Mouse (Mus musculus): ENCODE results near the gene Ugt1a6b. TPM values are rescaled to one million over a fixed set of nuclear protein-coding genes. Genes with fewer than 3 reads are reported as not detected.
"Not testable (repeated sequence)": the region's sequence is repeated elsewhere in the genome, so short reads cannot be mapped to it uniquely, and the experiment has no call there.

Ugt1a6b gene
- polyA plus RNA-seq, 1 experiment from 2014 or later = 4.2 TPM

GRCm38 (mm10) chr1:88134457-88135011 lies 31.5 kb downstream of the Ugt1a6b start, which contains the start of gene Ugt1a6a:
Gene Ugt1a6a (plus strand): TSS chr1:88134809.
- H3K9ac ChIP-seq (ENCODE audit: low read length); H3K27me3 ChIP-seq (ENCODE audit: control insufficient read depth, insufficient read depth, low read length); H3K9me3 ChIP-seq (replicated peaks; ENCODE audit: control insufficient read depth, low read length); H3K36me3 ChIP-seq (ENCODE audit: control insufficient read depth, insufficient read depth, low read length); H3K4me1 ChIP-seq (ENCODE audit: control insufficient read depth, insufficient read depth, low read length): not testable (repeated sequence)
- H3K4me3 ChIP-seq (replicated peaks; ENCODE audit: low read length) = peak within 1 kb of the TSS; percentile 4
- peak within 1 kb of the TSS; percentile 20; the same call in 1 of the 2 replicates for H3K4me2 ChIP-seq (ENCODE audit: low read depth, low read length)
- ATAC-seq (ENCODE audit: insufficient read depth, low FRiP score) = peak; percentile 75
- 26% methylated on average over 5 of the region's 5 CpGs for WGBS
- H3K27ac ChIP-seq (ENCODE audit: low read length) = peak within 1 kb of the TSS; percentile 73

GRCm38 (mm10) chr1:88135229-88135904 lies 32.3 kb downstream of the Ugt1a6b start:
- H3K27me3 ChIP-seq (ENCODE audit: control insufficient read depth, insufficient read depth, low read length); H3K9ac ChIP-seq (ENCODE audit: low read length); H3K4me1 ChIP-seq (ENCODE audit: control insufficient read depth, insufficient read depth, low read length); H3K27ac ChIP-seq (ENCODE audit: low read length); ATAC-seq (ENCODE audit: insufficient read depth, low FRiP score); H3K9me3 ChIP-seq (replicated peaks; ENCODE audit: control insufficient read depth, low read length); H3K36me3 ChIP-seq (ENCODE audit: control insufficient read depth, insufficient read depth, low read length): not testable (repeated sequence)
- peak overlapping the region; percentile 20; the same call in 1 of the 2 replicates for H3K4me2 ChIP-seq (ENCODE audit: low read depth, low read length)
- 73% methylated on average over 5 of the region's 6 CpGs for WGBS
- H3K4me3 ChIP-seq (replicated peaks; ENCODE audit: low read length) = peak overlapping the region; percentile 4

GRCm38 (mm10) chr1:88136646-88137045 lies 33.6 kb downstream of the Ugt1a6b start:
- no peaks in the 10 kb centered on the region for H3K36me3 ChIP-seq (ENCODE audit: control insufficient read depth, insufficient read depth, low read length)
- no peak overlapping the region for H3K4me2 ChIP-seq (ENCODE audit: low read depth, low read length)
- H3K27me3 ChIP-seq (ENCODE audit: control insufficient read depth, insufficient read depth, low read length) = no peaks in the 10 kb centered on the region
- H3K4me1 ChIP-seq (ENCODE audit: control insufficient read depth, insufficient read depth, low read length) = no peaks in the 10 kb centered on the region
- H3K9me3 ChIP-seq (replicated peaks; ENCODE audit: control insufficient read depth, low read length) = no peaks in the 10 kb centered on the region
- no peak overlapping the region for H3K4me3 ChIP-seq (replicated peaks; ENCODE audit: low read length)
- WGBS = 54% methylated on average over 2 of the region's 2 CpGs
- H3K9ac ChIP-seq (ENCODE audit: low read length) = no peak overlapping the region
- ATAC-seq (ENCODE audit: insufficient read depth, low FRiP score) = no peak
- no peak overlapping the region for H3K27ac ChIP-seq (ENCODE audit: low read length)

GRCm38 (mm10) chr1:88137264-88137663 lies 34.2 kb downstream of the Ugt1a6b start:
- no peaks in the 10 kb centered on the region for H3K9me3 ChIP-seq (replicated peaks; ENCODE audit: control insufficient read depth, low read length)
- WGBS = 83% methylated on average over 3 of the region's 3 CpGs
- H3K27ac ChIP-seq (ENCODE audit: low read length) = no peak overlapping the region
- no peaks in the 10 kb centered on the region for H3K4me1 ChIP-seq (ENCODE audit: control insufficient read depth, insufficient read depth, low read length)
- H3K9ac ChIP-seq (ENCODE audit: low read length) = no peak overlapping the region
- H3K4me2 ChIP-seq (ENCODE audit: low read depth, low read length) = no peak overlapping the region
- H3K27me3 ChIP-seq (ENCODE audit: control insufficient read depth, insufficient read depth, low read length) = no peaks in the 10 kb centered on the region
- H3K36me3 ChIP-seq (ENCODE audit: control insufficient read depth, insufficient read depth, low read length) = no peaks in the 10 kb centered on the region
- no peak overlapping the region for H3K4me3 ChIP-seq (replicated peaks; ENCODE audit: low read length)
- ATAC-seq (ENCODE audit: insufficient read depth, low FRiP score) = no peak

GRCm38 (mm10) chr1:88138145-88138544 lies 35.1 kb downstream of the Ugt1a6b start:
- H3K4me1 ChIP-seq (ENCODE audit: control insufficient read depth, insufficient read depth, low read length) = no peaks in the 10 kb centered on the region
- H3K27me3 ChIP-seq (ENCODE audit: control insufficient read depth, insufficient read depth, low read length) = no peaks in the 10 kb centered on the region
- WGBS = 62% methylated on average over 1 of the region's 1 CpGs
- ATAC-seq (ENCODE audit: insufficient read depth, low FRiP score) = no peak
- H3K4me2 ChIP-seq (ENCODE audit: low read depth, low read length) = no peak overlapping the region
- H3K9ac ChIP-seq (ENCODE audit: low read length) = no peak overlapping the region
- H3K36me3 ChIP-seq (ENCODE audit: control insufficient read depth, insufficient read depth, low read length) = no peaks in the 10 kb centered on the region
- H3K9me3 ChIP-seq (replicated peaks; ENCODE audit: control insufficient read depth, low read length) = no peaks in the 10 kb centered on the region
- no peak overlapping the region for H3K4me3 ChIP-seq (replicated peaks; ENCODE audit: low read length)
- H3K27ac ChIP-seq (ENCODE audit: low read length) = no peak overlapping the region

- not testable (repeated sequence) for H3K4me2 ChIP-seq (ENCODE audit: low read depth, low read length); H3K36me3 ChIP-seq (ENCODE audit: control insufficient read depth, insufficient read depth, low read length); H3K27me3 ChIP-seq (ENCODE audit: control insufficient read depth, insufficient read depth, low read length); H3K9me3 ChIP-seq (replicated peaks; ENCODE audit: control insufficient read depth, low read length); H3K4me1 ChIP-seq (ENCODE audit: control insufficient read depth, insufficient read depth, low read length); H3K9ac ChIP-seq (ENCODE audit: low read length); H3K27ac ChIP-seq (ENCODE audit: low read length); H3K4me3 ChIP-seq (replicated peaks; ENCODE audit: low read length)
- ATAC-seq (ENCODE audit: insufficient read depth, low FRiP score) = peak; percentile 82
- 65% methylated on average over 1 of the region's 1 CpGs for WGBS
Measured at GRCm38 (mm10) chr1:88140492-88140891, 37.4 kb downstream of the Ugt1a6b start.

- not testable (repeated sequence) for H3K27me3 ChIP-seq (ENCODE audit: control insufficient read depth, insufficient read depth, low read length); ATAC-seq (ENCODE audit: insufficient read depth, low FRiP score); H3K36me3 ChIP-seq (ENCODE audit: control insufficient read depth, insufficient read depth, low read length); H3K4me1 ChIP-seq (ENCODE audit: control insufficient read depth, insufficient read depth, low read length); H3K9me3 ChIP-seq (replicated peaks; ENCODE audit: control insufficient read depth, low read length); H3K27ac ChIP-seq (ENCODE audit: low read length); H3K9ac ChIP-seq (ENCODE audit: low read length); H3K4me3 ChIP-seq (replicated peaks; ENCODE audit: low read length); H3K4me2 ChIP-seq (ENCODE audit: low read depth, low read length)
- WGBS = 2% methylated on average over 5 of the region's 5 CpGs
Measured at GRCm38 (mm10) chr1:88143966-88144675, 41.1 kb downstream of the Ugt1a6b start.

- WGBS = 66% methylated on average over 2 of the region's 2 CpGs
- H3K36me3 ChIP-seq (ENCODE audit: control insufficient read depth, insufficient read depth, low read length); H3K4me1 ChIP-seq (ENCODE audit: control insufficient read depth, insufficient read depth, low read length); H3K27ac ChIP-seq (ENCODE audit: low read length); H3K9ac ChIP-seq (ENCODE audit: low read length); H3K9me3 ChIP-seq (replicated peaks; ENCODE audit: control insufficient read depth, low read length); H3K4me3 ChIP-seq (replicated peaks; ENCODE audit: low read length); H3K27me3 ChIP-seq (ENCODE audit: control insufficient read depth, insufficient read depth, low read length); H3K4me2 ChIP-seq (ENCODE audit: low read depth, low read length); ATAC-seq (ENCODE audit: insufficient read depth, low FRiP score): not testable (repeated sequence)
Measured at GRCm38 (mm10) chr1:88145278-88145677, 42.2 kb downstream of the Ugt1a6b start.

GRCm38 (mm10) chr1:88150133-88150532 lies 47.1 kb downstream of the Ugt1a6b start:
- not testable (repeated sequence) for H3K9me3 ChIP-seq (replicated peaks; ENCODE audit: control insufficient read depth, low read length); H3K9ac ChIP-seq (ENCODE audit: low read length); H3K27ac ChIP-seq (ENCODE audit: low read length); H3K4me2 ChIP-seq (ENCODE audit: low read depth, low read length); H3K27me3 ChIP-seq (ENCODE audit: control insufficient read depth, insufficient read depth, low read length); ATAC-seq (ENCODE audit: insufficient read depth, low FRiP score); H3K36me3 ChIP-seq (ENCODE audit: control insufficient read depth, insufficient read depth, low read length); H3K4me1 ChIP-seq (ENCODE audit: control insufficient read depth, insufficient read depth, low read length); H3K4me3 ChIP-seq (replicated peaks; ENCODE audit: low read length)
- WGBS = 76% methylated on average over 2 of the region's 2 CpGs
